Mouse (Mus musculus): ENCODE results near the gene Sec62. TPM values are rescaled to one million over a fixed set of nuclear protein-coding genes. Genes with fewer than 3 reads are reported as not detected.

The Sec62 gene
- 95.1 TPM for polyA plus RNA-seq (2017; shearing (Covaris generic))

DNA sequence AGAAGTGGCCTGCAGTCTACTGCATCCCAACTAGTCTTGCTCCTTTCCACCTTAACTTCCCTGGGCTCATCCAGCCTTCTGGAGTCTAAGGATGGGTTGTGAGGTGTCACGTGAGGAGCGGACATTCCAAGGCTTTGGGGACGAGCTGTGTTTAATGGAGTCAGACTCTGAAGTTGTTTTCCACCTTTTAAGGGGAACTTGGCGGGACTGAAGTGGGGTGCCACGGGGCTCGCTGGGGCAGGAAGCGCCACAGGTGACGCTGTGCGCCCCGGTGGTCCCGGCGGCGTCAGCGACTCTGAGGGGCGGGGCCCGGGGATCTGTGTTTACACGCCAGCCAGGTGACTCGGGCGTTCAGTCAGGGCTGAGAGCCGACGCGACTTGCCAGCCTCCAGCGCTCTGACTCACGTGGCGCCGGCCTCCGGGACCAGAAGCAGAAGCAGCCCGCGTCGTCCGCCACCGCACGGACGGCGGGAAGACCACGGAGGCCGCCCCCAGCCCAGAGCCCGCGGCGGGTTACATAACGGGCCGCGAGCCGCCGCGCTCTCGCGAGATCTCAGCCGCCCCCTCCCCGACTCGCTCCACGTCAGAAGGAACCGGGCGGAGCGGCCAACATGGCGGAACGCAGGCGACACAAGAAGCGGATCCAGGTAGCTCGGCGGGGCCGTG, at the start of gene Sec62:
Gene Sec62 (plus strand): TSS at position 139 of the 666 bp plus-strand sequence.

DNA sequence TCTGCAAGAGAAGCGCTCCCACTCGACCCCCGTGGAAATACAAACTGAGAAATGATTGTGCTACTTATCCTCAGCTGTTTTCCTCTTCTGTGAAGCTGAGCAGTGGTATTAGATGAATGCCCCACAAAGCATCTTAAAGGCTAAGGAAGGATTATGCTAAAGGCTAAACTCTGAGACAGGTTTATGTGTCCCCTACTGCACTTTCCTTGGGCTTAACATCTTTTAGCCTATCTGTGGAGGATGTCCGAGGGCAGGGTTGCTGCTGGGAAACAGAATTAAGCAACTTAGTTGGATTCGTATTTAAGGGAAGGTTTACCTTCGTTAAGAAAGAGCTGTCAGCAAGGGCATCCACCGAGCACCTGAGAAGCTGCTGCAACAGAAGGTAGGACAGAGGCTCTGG, 46.7 kb upstream of the Sec62 start, which contains the start of gene Samd7:
Gene Samd7 (plus strand): TSS at position 288 of the 400 bp plus-strand sequence.

DNA sequence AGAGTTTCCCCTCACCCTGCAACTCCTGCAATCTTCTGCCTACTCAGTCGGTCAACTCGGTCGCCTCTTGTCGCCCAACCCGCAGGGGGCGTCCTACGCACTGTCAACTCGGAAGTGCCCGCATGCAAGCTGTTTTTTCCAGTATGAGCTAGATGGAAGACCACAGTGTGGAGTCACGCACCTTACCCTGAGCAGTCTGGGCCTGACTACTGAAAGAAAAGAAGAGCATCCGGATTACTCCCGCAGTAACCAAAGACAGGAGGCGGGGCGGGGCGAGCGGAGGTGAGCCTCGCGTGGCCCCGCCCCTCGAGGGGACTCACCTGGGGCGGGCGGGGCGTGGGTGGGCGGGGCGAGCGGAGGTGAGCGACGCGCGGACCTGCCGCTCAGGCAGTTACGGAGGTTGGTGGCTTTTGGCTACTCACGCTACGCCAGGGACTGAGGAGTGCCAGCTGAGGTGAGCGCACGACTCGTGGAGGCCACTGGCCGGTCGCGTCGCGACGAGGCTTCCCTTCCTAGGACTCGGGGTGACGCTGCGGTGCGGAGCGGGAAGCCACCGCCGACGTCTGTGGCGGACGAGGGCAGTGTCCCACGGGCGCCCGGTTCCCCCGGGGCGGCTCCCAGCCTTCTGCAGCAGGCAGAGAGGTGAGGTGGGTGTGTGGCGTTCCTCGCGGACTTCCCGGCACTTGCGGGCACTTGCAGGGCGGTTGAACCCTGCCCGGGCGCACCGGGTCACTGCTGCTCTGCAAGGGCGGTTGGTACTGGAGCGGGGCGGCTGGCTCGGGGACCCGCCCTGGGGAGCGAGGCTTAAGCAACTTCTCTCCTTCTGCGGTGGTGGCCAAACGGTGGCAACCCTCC, 63.2 kb downstream of the Sec62 start, which contains the start of gene Gpr160:
Gene Gpr160 (plus strand): TSS at position 347 of the 855 bp plus-strand sequence.

Other genes starting within 250 kb of the Sec62 start
- not detected for gene Mecom, start 244.9 kb upstream of the Sec62 start, polyA plus RNA-seq (2017; shearing (Covaris generic))
- not detected for gene Actrt3, start 192.9 kb upstream of the Sec62 start, polyA plus RNA-seq (2017; shearing (Covaris generic))
- 52.4 TPM for gene Mynn, start 190.8 kb upstream of the Sec62 start, polyA plus RNA-seq (2017; shearing (Covaris generic))
- gene Lrriq4, start 148.4 kb upstream of the Sec62 start, polyA plus RNA-seq (2017; shearing (Covaris generic)): not detected
- gene Lrrc34, start 145.0 kb upstream of the Sec62 start, polyA plus RNA-seq (2017; shearing (Covaris generic)): not detected
- gene Lrrc31, start 93.0 kb upstream of the Sec62 start, polyA plus RNA-seq (2017; shearing (Covaris generic)): not detected
- not detected for gene Samd7, start 46.6 kb upstream of the Sec62 start, polyA plus RNA-seq (2017; shearing (Covaris generic))
- 4.6 TPM for gene Gpr160, start 63.1 kb downstream of the Sec62 start, polyA plus RNA-seq (2017; shearing (Covaris generic))
- 46.0 TPM for gene Phc3, start 176.5 kb downstream of the Sec62 start, polyA plus RNA-seq (2017; shearing (Covaris generic))
- gene Prkci, start 202.9 kb downstream of the Sec62 start, polyA plus RNA-seq (2017; shearing (Covaris generic)): 1.6 TPM

Measured in activated CD4-positive, CD25-positive, alpha-beta regulatory T cell, adult 9 weeks (primary cell).